Mouse (Mus musculus) NIH3T3 (cell line): ENCODE data around the gene Gm2022.
"Not testable (repeated sequence)": the region's sequence is repeated elsewhere in the genome, so short reads cannot be mapped to it uniquely, and the experiment has no call there.

Experiments used
- DNase-seq: peaks from one replicate; pipeline ENCODE4 v3.0.0-alpha.2; 2012; ENCODE audit warnings: low read depth

The Gm2022 gene

DNA sequence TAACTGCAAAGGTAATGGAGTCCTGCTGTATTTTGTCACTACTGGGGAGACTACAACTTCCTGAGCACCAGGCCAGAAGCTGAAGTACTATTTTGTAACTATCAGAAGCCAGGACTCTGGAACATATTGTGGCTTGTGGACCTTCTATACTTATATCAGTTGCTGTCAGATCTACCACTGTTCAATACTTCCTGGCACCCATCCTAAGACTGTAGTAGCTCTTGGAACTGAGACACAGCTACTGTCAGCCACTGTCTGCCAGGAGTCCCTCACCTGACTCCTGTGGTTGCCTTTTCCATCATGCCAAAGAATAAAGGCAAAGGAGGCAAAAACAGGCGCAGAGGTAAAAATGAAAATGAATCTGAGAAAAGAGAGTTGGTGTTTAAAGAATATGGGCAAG lies at the start of gene Gm2022:
TSS of gene Gm2022 (plus strand) at position 301 of the 400 bp plus-strand sequence.
- DNase-seq: not testable (repeated sequence)

GRCm38 (mm10) chr12:87850657-87851056 lies 44.5 kb upstream of the Gm2022 start:
- not testable (repeated sequence) for DNase-seq

GRCm38 (mm10) chr12:87856067-87856466 lies 39.1 kb upstream of the Gm2022 start:
- not testable (repeated sequence) for DNase-seq

DNA sequence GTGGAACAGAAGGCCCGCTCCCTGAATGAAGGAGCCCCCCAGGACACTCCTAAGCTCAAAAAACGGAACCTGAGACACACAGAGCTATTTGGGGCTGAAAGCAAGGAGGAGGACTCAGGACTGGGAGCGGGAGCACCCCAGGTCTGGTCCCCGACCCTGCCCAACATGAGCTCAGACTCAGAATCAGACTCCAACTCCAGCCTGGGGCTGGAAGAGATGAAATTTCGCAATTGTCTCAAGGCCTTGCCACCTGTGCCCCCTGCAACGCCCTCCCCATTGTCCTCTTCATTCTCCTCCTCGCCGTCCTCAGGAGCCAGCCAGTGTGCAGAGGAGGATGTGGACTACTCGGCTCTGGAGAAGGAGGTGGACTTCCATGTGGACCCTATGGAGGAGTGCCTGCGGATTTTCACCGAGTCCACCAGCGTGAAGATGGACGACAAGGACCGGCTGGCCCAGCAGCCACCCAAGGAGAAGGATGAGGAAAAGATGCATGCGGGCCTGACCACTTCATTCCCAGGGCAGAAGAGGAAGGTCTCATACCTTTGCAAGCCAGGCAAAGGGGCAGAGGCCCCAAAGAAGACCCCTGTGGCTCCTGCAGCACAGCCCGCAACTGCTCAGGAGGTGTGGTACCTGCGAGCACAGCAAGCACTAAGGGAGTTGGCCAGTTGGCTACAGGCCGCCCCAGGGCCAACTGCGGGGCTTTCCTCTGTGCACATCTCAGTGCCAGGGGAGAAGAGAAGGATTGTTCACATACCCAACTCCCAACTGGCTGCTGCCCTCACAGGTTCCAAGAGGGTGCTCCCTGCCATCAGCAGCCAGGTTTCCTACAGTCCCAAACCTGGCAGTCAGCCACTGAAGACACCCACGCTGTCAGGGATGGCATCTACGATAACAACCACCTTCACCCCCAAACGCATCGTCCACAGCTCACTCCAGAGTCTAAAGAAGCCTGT lies 33.2 kb upstream of the Gm2022 start:
- DNase-seq: not testable (repeated sequence)

- DNase-seq: not testable (repeated sequence)
These were observed 31.5 kb upstream of the Gm2022 start for GRCm38 (mm10) chr12:87863638-87864037.

DNA sequence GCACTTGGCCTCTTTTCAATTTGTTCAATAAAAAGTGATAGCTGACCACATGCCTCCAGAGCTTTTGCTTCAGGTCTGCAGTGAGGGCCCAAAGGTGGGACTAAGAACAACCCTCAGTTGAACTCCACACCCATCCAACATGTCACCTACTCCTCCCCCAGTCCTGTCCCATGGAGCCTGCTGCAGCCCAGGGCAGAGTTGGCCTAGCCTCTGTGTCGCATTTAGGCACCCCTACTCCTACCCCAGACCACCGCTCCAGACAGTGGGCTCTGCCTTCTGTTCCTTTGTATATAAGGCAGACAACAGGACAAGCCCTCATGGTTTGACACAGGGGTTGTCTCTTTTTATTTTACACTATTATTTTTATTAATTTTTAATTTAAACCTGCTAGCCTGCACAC lies 31.1 kb upstream of the Gm2022 start:
- not testable (repeated sequence) for DNase-seq

DNA sequence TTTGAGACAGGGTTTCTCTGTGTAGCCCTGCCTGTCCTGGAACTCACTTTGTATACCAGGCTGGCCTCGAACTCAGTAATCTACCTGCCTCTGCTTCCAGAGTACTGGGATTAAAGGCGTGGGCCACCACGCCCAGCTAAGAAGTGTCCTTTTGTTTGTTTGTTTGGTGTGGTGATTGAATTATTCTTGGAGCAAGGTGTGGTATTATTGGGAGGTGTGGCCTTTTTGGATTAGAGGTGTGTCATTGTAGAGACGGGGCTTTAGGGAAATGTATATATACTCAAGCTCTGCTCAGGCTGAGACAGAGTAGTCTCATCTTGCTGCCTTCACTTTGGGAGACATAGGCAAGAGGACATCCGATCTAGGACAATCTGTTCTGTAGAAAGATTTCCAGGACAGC lies 21.4 kb upstream of the Gm2022 start, which contains the start of gene Gm2016:
TSS of gene Gm2016 (plus strand) at position 301 of the 400 bp plus-strand sequence.
- DNase-seq: not testable (repeated sequence)

- not testable (repeated sequence) for DNase-seq
These were observed 24.6 kb downstream of the Gm2022 start, which contains the start of gene Gm2035 for GRCm38 (mm10) chr12:87919721-87920120. TSS of gene Gm2035 (minus strand) at chr12:87919857.
